Mouse (Mus musculus) megakaryocyte progenitor cell, adult 5-6 weeks (primary cell): ENCODE measurements around the gene Ptges2. TPM values are rescaled to one million over a fixed set of nuclear protein-coding genes. Genes with fewer than 3 reads are reported as not detected.
"Not testable (repeated sequence)": the region's sequence is repeated elsewhere in the genome, so short reads cannot be mapped to it uniquely, and the experiment has no call there.

Experiments
- ATAC-seq: replicated peaks from 2 replicates; pipeline ENCODE4 v1.8.0; 2016; ENCODE audit warnings: mild to moderate bottlenecking, moderate TSS enrichment, inconsistent platforms; ENCODE audit not compliant: poor library complexity
- total RNA-seq, 2 experiments: library from RNA; stranded (forward) in 1 of 2; stranded (reverse) in 1 of 2; fragments of 157-497, 149-512 nt in 1 of 2; fragments of 200-1000 nt in 1 of 2; gene quantifications; 2 replicates each; pipeline versions ENCODE4 v1.2.3 to v1.2.4; 2015 to 2017

Ptges2 gene
- total RNA-seq (2015) (6.3 and 12.1 TPM in 2 replicates), total RNA-seq (2017) (9.5 and 10.6 TPM in 2 replicates)

DNA sequence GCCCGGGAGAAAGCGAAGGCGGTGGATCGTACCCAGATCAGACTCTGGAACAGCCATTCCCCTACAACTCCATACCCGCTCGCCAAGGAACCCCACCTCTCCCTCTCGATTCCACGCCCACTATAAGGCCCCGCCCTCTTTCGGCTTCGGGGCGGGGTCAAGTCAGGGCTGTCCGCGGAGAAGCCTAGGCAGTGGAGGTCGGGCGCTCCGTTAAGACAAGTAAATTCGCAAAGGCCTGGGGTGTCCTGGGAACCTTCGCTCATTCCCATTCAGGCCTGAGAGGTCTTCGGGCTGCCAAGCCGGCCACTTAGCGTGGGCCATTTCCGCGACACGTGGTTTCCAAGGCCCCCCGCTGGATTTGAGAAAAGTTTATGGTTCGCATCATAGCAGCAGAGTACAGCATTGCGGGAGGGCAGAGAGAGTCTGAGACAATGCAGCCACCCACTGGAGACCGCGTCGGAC is at the start of gene Ptges2:
TSS of gene Ptges2 (plus strand) at position 413 of the 462 bp plus-strand sequence.
- peak; percentile 81 for ATAC-seq

DNA sequence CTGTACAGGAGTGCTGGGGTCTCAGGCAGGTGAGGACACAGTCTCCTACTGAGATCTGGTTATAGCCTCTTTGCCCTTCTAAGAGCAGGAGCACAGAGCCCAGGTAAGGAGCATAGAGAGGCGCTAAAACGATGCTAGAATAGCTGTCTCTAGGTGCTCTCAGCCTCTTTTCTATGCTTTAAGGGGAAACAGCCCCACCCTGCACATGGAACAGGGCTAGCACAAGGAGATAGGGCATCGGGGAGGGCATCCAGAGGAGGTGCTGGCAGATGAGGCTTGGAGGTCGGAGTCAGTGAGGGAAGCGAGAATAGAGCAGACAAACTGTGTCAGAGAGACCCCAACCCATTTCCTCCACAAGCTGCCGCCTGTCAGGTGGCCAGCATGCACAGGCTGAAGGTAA is 48.7 kb upstream of the Ptges2 start:
- ATAC-seq = no peak

DNA sequence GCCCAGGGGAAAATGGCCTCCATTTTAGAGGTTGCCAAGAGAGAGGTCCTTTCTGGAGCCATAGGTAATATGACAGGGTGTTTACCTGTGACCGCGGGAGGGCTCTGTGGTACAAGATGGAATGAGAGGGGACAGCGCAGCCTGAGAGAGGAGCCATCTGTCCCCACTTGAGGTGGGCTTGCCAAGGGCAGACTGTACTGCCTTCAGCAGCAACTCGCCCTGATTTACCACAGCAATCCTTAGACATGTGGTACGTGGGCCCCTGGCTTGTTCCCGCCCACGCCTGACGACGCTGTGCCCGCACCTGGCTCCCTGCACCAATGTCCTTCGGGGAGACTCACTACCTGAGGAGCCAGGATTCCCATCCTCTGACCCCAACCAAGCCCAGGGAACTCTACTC is 47.4 kb upstream of the Ptges2 start:
- no peak for ATAC-seq

DNA sequence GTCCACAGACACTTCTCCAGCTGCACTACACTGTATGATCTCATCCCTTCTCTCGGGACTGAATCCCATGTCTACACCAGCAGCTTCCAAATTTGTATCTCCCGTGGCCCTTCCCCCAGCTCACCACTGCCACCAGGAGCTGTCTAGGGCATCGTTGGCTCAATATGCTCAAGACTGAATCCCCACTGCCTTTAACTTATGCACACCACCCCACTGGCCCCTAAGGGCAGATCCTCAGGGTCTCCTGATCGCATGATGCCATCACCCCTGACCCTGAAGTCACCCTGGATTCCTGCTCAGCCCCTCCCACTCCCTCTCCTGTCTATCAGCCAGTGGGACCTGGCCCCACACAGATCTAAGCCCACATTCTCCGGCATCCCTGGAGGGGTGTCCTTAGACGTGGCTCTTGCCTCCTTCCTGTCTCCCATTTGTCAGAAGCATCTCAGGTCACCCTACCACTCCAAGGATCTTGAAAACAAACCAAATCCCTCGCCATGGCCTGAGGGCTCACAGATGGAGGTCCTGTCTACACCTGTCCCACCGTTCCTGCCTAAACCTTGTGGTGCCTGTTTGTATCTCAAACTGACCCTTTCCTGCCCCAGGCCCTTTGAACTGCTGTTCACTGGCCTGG is 46.0 kb upstream of the Ptges2 start:
- ATAC-seq = no peak

DNA sequence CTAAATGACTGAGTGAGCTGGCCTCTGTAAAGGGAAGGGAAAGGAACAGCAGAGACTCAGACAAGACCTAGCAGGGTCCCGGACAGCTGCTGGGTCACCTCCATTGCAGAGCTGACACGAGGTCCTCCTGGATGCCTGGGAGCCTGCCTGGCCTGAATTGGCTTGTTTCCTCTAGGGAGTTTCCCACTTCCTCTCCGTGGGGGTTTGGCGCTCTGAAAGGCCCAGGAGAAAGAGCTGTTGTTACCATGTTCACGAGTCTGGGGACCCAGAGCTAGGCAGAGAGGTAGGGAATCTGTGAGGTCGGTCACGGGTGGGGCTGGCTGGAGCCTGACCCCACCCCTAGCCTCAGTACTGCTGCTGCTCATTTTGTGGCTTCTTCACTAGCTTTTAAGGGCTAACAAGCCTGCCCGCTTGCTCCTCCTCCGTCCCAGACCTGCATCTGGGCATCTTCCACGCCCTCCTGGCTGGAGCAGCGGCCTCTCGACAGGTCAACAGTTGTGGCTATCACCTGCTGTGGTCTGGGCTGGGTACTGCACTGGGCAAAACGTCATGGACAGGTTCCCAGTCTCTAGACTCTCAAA is 45.1 kb upstream of the Ptges2 start:
- ATAC-seq = no peak

GRCm38 (mm10) chr2:32351471-32351961 is 44.2 kb upstream of the Ptges2 start:
- ATAC-seq = no peak

DNA sequence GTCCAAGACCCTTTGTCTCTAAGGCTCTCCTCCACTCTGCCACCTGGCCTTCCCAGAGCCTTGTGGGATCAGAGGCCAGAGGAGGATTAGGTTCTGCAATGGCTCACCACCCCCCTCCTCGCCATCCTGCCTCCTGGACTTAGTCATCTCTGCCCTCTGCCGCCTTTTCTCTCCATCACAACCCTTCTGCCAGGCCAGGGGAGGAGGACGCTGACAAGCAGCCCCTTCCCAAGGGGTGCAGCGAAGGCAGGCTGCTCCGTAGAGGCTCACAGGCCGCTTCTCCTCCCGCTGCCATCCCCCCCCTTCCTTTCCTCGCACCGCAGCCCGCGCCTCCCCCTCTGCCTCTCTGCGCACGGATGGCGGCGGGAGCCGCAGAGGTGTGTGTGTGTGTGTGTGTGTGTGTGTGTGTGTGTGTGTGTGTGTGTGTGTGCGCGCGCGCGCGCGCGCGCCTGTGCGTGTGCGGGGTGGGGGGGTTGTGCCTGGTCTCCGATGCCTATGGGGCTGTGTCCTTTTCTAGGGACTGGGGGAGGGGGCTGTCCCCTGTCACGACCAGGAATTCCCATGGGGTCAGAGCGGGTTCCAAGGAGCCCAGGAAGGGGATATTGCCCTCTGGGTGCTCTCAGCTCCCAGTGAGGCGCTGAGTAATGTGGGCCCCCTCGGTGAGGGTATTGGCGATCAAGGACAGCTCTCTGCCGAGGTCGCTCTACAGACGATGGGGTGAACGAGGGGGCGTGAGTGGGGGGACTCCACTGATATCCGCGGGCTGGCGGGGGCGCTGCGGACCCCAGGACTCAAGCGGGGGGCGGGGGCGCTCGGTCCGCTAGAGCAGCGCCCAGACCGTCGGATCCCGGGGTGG is 43.3 kb upstream of the Ptges2 start, which contains the start of gene Ciz1:
TSS of gene Ciz1 (plus strand) at position 177 of the 856 bp plus-strand sequence.
- ATAC-seq = no peak

- peak; percentile 94 for ATAC-seq
Measured at GRCm38 (mm10) chr2:32353007-32353542, 42.6 kb upstream of the Ptges2 start, which contains the start of gene Dnm1. Gene Dnm1 (minus strand): TSS chr2:32353338.

- no peak for ATAC-seq
Measured at GRCm38 (mm10) chr2:32353836-32354235, 41.9 kb upstream of the Ptges2 start.

- ATAC-seq = no peak
Measured at GRCm38 (mm10) chr2:32354336-32354895, 41.3 kb upstream of the Ptges2 start.

DNA sequence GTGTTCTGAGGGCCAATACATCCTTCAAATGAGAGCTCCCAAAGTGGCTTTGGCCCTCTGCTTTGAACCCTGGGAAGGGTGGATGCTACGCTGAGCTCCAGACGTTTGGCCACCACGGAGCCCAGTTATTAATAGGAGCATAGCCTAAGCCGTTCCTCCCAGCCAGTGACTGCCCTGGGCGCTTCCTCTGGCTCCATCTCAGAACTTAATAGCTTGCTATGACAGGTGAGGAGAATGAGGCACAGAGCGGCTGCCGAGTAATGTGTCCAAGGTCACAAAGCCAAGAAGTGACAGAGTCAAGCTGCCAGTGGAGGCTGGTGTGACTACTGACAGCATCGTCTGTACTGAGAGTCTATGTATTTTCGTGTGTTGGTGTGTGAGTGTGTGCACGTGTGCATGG is 39.5 kb upstream of the Ptges2 start:
- ATAC-seq = no peak

- no peak for ATAC-seq
Measured at GRCm38 (mm10) chr2:32357710-32358109, 38.0 kb upstream of the Ptges2 start.

DNA sequence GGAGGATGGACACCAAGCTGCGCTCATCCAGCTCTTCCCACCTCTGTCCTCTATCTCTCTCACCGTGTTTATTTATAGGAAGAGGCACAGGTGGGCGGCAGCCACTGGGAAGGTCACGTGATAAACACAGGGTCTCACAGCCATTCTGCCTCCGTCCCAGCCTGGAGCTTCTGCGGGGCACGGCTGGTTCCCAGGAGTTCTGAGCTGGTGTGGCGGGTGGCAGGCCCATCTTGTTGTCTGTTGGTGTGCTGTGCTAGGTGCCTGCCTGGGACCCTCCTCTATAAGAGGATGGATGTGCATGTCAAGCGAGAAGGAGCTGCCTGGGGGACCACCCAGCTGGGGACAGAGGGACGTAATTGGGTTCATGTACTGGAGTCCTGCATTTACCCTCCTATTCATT is 37.3 kb upstream of the Ptges2 start:
- ATAC-seq = no peak

- ATAC-seq = no peak
Measured at GRCm38 (mm10) chr2:32360741-32361140, 35.0 kb upstream of the Ptges2 start.

DNA sequence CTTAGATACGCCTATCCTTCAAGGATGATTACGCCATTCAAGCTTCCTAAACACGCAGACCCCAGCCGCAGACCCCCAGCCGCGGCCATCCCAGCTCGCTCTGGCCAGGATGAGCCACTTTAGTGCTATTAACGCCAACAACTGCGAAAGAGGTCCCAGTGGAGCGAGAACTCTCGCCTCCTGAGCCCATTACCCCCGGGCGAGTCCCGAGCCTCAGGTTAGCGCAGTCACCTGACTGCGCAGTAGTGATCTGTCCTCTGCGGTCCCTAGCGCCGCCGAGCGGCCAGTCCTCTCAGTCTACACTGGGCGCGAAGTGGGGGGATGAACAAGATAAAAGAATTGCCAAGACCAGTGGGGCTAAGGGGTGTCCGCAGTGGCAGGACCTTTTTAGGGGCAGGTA is 34.3 kb upstream of the Ptges2 start:
- ATAC-seq = peak; percentile 56

GRCm38 (mm10) chr2:32362274-32362673 is 33.4 kb upstream of the Ptges2 start:
- not testable (repeated sequence) for ATAC-seq

- peak; percentile 76 for ATAC-seq
Measured at GRCm38 (mm10) chr2:32362817-32363340, 32.8 kb upstream of the Ptges2 start.

DNA sequence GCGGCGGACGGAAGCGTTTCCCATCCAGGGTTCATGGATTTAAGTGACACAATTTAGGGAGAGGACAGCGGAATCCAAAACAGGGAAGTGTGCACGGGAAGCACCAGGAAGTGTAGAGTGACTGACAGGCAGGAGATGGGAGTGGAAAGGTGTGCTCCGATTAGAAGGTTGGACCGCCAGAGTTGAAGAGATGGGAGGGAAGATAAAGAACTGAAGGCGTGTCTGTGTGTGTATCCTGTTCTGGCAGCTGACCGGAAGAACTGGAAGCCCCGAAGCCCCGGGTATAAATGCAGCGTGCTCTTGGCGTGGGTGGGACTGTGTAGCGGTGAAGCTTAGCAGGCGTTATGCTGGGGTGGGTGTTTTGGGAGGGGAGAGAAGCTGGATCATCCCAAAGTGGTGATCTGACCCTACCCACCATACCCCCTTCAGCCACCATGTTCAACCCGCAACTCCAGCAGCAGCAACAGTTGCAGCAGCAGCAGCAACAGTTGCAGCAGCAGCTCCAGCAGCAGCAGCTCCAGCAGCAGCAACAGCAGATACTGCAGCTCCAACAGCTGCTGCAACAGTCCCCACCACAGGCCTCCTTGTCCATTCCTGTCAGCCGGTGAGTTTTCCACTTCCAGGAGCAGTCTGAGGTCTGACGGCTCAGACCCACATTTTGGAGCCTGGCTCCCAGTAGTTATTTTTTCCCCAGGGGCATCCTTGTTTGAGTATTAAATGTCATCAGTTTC is 32.2 kb upstream of the Ptges2 start:
- ATAC-seq = peak; percentile 26

- no peak for ATAC-seq
Measured at GRCm38 (mm10) chr2:32364121-32364520, 31.6 kb upstream of the Ptges2 start.

- no peak for ATAC-seq
Measured at GRCm38 (mm10) chr2:32367315-32367714, 28.4 kb upstream of the Ptges2 start.
